Mouse (Mus musculus) macrophage (primary cell): ENCODE data around the gene Tatdn3. TPM values are rescaled to one million over a fixed set of nuclear protein-coding genes. Genes with fewer than 3 reads are reported as not detected.

Source experiments
- H3K27ac ChIP-seq: fragments of 350-480 bp; formaldehyde crosslinking; 2 replicates; pipeline ENCODE4 v1.9.0; 2021
- H3K36me3 ChIP-seq: fragments of 350-480 bp; formaldehyde crosslinking; 2 replicates; pipeline ENCODE4 v1.9.0; 2021; ENCODE audit errors: inconsistent target
- H3K4me3 ChIP-seq: fragments of 350-480 bp; formaldehyde crosslinking; 2 replicates; pipeline ENCODE4 v1.9.0; 2021; ENCODE audit errors: inconsistent target
- H3K79me2 ChIP-seq: fragments of 350-480 bp; formaldehyde crosslinking; 2 replicates; pipeline ENCODE4 v1.9.0; 2021; ENCODE audit errors: inconsistent target
- WGBS: methylation state at CpG from one replicate; pipeline ENCODE4 v1.1.7; 2026; ENCODE audit warnings: inconsistent platforms; ENCODE audit not compliant: missing documents; 5-methylcytosine and 5-hydroxymethylcytosine counted together
- polyA plus RNA-seq: library from polyadenylated mRNA; stranded (reverse); fragments of 250-400 nt; gene quantifications from 3 replicates; pipeline ENCODE4 v1.2.4, GENCODE M21; 2018; ENCODE audit warnings: inconsistent platforms
- total RNA-seq, 78 experiments: library from RNA; depleted of rRNA; stranded (reverse); fragments of 250-400 nt; gene quantifications; 1 replicate in 9 of 78; 2 replicates in 24 of 78; 3 replicates in 43 of 78; 4 replicates in 2 of 78; pipeline ENCODE4 v1.2.4; 2018; ENCODE audit warnings: inconsistent platforms in 56 of 78

Tatdn3 gene
- total RNA-seq (2018; cell fraction: chromatin; rRNA removed), result 100 to 1,000 TPM in 18 of 26 experiments, 10 to 100 TPM in 8; 43.4 to 241 (median 126) TPM
- total RNA-seq (2018; cell fraction: cytosol; rRNA removed), result 10 to 100 TPM in 7 of 26 experiments, 1 to 10 TPM in 19; 6.0 to 13.4 (median 8.5) TPM
- total RNA-seq (2018; cell fraction: nucleus; rRNA removed), result 100 to 1,000 TPM in 2 of 26 experiments, 10 to 100 TPM in 24; 15.4 to 103 (median 65.4) TPM
- 7.7 to 13.2 TPM (median 7.9 TPM) in 3 replicates for polyA plus RNA-seq

DNA sequence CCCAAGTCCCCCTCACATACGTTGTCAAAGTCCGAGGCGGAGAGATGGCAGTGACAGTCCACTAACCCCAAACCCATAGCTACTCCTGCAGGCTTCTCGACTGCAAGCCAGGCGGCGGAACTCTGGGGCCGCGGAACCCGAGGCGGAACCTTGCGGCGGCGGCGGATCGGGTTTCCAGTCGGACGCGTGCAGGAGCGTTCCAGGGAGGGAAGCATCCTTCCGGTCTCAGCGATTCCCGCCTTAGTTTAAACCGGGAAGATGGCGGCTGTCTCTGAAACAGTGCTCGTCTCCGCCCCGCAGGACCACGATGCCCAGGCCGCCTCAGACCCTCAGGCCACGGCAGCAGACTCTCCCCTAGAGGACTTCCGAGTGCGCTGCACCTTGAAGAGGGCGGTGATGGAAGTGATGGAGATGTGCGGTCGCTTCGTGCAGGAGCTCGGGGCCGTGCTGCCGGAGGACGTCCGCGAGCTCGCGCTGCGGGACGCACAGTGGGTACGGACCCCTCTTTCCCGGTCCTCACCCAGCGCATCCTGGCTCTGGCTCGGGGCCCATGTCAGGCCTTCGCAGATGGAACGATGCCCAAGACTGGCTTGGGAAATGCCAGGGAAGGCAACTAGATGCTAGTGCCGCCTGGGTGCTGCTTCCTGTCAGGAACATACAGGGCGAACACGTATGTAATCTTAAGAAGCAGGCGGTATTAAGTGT lies at the start of gene Tatdn3, which contains the start of gene Nsl1:
TSS of gene Tatdn3 (minus strand) at position 152 of the 705 bp plus-strand sequence.
TSS of gene Nsl1 (plus strand) at position 232 of the 705 bp plus-strand sequence.
- peak within 1 kb of the TSS; percentile 66 for H3K4me3 ChIP-seq
- WGBS, result under 1% methylated on average over 56 of the region's 56 CpGs
- H3K79me2 ChIP-seq, result peaks cover 49% of the 10 kb centered on the region
- H3K36me3 ChIP-seq, result no peaks in the 10 kb centered on the region
- H3K27ac ChIP-seq, result peak within 1 kb of the TSS; percentile 58

- 2% methylated on average over 8 of the region's 8 CpGs for WGBS
- Histone ChIP-seq H3K4me3 (no peak overlapping the region), H3K36me3 (no peaks in the 10 kb centered on the region), H3K79me2 (no peaks in the 10 kb centered on the region), H3K27ac (peak overlapping the region; percentile 89)
These were observed 48.4 kb upstream of the Tatdn3 start for GRCm38 (mm10) chr1:191111146-191111545.

GRCm38 (mm10) chr1:191109907-191110306 lies 47.2 kb upstream of the Tatdn3 start:
- H3K4me3 ChIP-seq, result no peak overlapping the region
- no peaks in the 10 kb centered on the region for H3K36me3 ChIP-seq
- peak overlapping the region; percentile 89 for H3K27ac ChIP-seq
- 38% methylated on average over 9 of the region's 9 CpGs for WGBS
- no peaks in the 10 kb centered on the region for H3K79me2 ChIP-seq

DNA sequence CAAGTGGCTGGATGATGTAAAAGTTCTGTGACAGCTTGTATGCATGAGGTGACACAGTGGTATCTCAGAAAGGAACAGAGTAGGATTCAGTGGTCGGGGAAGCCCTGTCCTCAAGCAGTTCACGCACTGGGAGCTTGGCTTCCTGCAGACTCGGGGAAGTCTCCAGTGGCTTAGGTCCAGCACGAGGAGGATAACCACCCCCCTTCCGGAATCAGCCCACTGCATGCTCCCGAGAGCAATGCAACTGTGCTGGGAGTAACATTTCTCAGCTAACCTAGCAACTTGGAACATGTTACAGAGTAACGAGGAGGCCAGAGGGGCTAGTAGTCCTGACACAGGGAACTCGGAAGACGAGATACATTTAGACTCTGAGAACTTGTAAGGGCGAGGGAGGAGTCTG lies 44.6 kb upstream of the Tatdn3 start:
- no peaks in the 10 kb centered on the region for H3K36me3 ChIP-seq
- H3K4me3 ChIP-seq, result no peak overlapping the region
- 82% methylated on average over 10 of the region's 10 CpGs for WGBS
- no peak overlapping the region for H3K27ac ChIP-seq
- no peaks in the 10 kb centered on the region for H3K79me2 ChIP-seq

- Histone ChIP-seq H3K27ac (no peak overlapping the region), H3K36me3 (no peaks in the 10 kb centered on the region), H3K79me2 (no peaks in the 10 kb centered on the region), H3K4me3 (no peak overlapping the region)
- WGBS, result 95% methylated on average over 9 of the region's 9 CpGs
These were observed 42.5 kb upstream of the Tatdn3 start for GRCm38 (mm10) chr1:191105246-191105645.

- Histone ChIP-seq H3K4me3 (no peak overlapping the region), H3K36me3 (no peaks in the 10 kb centered on the region), H3K27ac (no peak overlapping the region), H3K79me2 (no peaks in the 10 kb centered on the region)
- 85% methylated on average over 15 of the region's 15 CpGs for WGBS
These were observed 40.1 kb upstream of the Tatdn3 start for GRCm38 (mm10) chr1:191102730-191103370.

DNA sequence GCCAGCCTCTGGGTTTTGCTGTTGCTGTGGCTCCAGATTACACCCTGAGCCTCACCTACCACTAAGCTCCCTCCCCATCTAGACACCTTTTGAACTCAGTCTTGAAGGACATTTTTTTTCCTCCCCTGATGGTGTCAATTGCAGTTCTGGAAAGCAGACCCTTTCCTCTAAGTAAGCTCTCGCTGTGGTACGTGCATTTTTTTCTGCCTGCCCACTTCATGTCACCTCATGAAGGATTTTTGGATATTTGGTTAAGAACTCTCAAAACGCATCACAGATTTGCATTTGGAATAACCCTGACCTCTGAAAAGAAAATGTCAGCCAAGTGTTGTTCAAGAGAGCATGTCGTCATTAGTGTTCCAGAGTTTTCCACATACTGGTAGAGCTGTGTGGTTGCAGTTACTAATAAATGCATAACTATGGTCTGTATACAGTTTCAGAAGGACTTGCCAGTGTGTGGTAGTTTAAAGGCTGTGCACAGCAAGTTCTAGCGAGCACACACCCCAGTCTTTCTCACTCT lies 37.1 kb upstream of the Tatdn3 start:
- no peak overlapping the region for H3K27ac ChIP-seq
- no peak overlapping the region for H3K4me3 ChIP-seq
- H3K36me3 ChIP-seq, result no peaks in the 10 kb centered on the region
- no peaks in the 10 kb centered on the region for H3K79me2 ChIP-seq
- 84% methylated on average over 5 of the region's 5 CpGs for WGBS

DNA sequence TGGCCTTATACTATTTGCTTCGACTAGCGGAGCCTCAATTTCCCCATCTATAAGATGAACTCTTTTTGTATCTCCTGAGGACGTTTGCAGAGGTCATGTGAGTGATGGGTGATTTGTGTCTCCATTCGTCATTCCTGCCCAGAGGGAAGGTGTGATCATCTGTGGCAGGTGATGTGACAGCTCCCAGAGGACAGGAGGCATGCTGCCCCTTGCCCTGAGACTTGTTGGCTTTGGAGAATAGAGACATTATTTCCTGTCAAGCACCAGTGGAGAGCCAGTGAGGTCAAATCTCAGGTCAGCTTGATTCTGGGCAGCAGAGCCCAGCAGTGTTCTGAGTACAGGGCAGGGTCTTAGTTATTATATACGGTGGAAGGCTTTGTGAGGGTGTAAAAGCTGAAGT lies 36.4 kb upstream of the Tatdn3 start:
- H3K4me3 ChIP-seq, result no peak overlapping the region
- 66% methylated on average over 5 of the region's 5 CpGs for WGBS
- no peak overlapping the region for H3K27ac ChIP-seq
- no peaks in the 10 kb centered on the region for H3K79me2 ChIP-seq
- H3K36me3 ChIP-seq, result no peaks in the 10 kb centered on the region

DNA sequence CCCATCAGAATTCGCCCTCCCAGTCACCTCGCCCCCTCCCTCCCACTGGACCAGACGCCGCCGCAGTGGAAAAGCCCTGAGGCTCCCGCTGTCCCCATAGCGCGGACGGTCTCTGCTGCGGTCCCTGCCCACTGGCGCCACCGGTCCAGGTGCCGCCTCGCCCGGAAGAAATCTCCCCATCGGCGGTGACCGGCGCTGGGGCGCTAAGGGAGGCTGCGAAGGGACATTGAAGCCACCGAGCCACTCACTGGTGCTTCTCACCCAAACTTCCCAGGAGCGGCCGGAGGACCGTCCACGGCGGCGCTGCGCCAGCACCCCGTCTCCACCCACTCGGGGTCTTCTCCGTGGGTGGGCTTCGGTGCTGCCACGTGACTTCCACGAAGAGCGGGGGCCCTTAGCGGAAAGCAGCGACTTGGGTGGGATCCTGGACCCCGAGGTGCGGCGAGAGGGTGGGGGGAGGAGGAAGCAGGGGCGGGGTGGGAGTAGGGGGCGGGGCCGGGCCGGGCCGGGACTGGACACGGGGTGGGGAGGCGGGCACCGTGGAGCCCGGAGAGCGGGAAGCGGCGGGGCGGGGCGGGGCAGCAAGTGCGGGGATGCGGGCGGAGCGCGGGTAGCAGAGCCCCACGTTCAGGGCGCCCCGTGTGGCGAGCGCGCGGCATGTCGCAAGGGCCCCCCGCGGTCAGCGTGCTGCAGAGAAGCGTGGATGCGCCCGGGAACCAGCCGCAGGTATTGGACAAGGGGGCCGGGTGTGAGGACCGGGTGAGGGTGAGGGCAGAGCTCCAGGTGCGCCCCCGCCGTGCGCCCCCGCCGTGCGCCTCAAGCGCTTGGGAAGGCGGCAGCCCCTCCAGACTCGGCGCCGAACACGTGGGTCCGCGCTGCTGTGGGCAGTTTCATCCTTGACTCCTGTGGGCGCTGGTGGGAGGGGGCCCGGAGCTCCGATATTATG lies 35.3 kb upstream of the Tatdn3 start, which contains the start of gene Batf3:
TSS of gene Batf3 (plus strand) at position 46 of the 946 bp plus-strand sequence.
- Histone ChIP-seq H3K4me3 (peak within 1 kb of the TSS; percentile 20), H3K79me2 (no peaks in the 10 kb centered on the region), H3K36me3 (no peaks in the 10 kb centered on the region), H3K27ac (no peak within 1 kb of the TSS)
- 2% methylated on average over 90 of the region's 95 CpGs for WGBS

DNA sequence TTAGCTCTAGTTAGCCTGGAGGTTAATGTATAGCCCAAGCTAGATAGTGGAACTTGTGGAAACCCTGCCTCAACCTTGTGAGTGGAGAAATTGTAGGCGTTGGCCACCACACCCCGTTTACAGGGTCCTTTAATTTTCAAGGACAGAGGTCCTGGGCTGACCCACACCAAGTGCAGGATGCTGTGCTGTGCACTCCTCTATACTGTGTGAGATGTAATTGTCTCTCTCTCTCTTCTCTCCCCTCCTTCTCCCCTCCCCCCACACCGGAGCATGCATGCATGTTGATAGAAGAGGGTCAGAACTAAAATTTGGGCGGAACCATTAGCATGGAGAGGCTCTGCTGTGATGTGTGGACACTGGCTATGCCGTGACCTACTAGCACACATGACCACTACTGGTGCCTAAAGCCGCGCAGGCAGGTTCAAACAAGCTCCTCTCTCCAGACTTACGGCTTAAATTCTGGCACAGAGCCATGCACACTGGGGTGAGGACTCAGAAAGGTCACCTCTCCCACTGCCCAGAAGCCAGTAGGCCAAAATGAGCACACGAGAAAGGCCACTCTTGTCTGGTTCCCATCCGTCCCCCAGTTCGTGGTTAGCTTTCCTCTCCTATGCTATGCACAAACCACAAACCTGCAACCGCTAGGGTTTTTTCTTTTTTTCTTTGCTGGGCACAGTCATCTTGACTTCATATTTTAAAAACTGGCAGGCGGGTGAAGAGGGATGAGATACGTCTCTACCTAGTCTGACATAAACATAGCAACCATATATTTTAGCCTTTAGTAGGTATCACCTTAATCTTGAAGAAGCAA lies 34.3 kb upstream of the Tatdn3 start:
- H3K27ac ChIP-seq, result no peak overlapping the region
- H3K36me3 ChIP-seq, result no peaks in the 10 kb centered on the region
- 53% methylated on average over 14 of the region's 14 CpGs for WGBS
- H3K79me2 ChIP-seq, result no peaks in the 10 kb centered on the region
- peak overlapping the region; percentile 20; the same call in 1 of the 2 replicates for H3K4me3 ChIP-seq

- 65% methylated on average over 9 of the region's 9 CpGs for WGBS
- no peak overlapping the region for H3K27ac ChIP-seq
- H3K36me3 ChIP-seq, result no peaks in the 10 kb centered on the region
- H3K79me2 ChIP-seq, result no peaks in the 10 kb centered on the region
- H3K4me3 ChIP-seq, result no peak overlapping the region
These were observed 32.3 kb upstream of the Tatdn3 start for GRCm38 (mm10) chr1:191095019-191095418.

DNA sequence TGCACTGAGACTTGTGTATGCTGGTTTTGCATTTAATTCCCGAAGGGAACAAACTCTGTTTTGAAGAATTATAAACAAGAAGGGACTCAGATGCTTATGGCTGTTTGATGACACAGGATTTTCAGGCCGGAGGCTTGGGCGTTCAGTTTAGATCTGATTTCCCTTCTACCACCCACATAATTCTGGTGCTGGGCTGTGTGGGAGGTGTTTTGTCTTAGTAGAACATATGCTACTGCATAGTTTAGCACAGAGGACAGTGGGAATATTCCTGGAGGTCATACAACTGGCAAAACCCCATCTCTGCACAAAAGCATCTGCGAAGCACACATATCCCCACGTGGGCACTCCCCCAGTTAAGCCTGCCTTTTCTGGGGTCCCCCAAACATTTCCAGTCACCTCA lies 30.8 kb upstream of the Tatdn3 start:
- no peak overlapping the region for H3K27ac ChIP-seq
- H3K79me2 ChIP-seq, result no peaks in the 10 kb centered on the region
- WGBS, result 90% methylated on average over 5 of the region's 5 CpGs
- no peaks in the 10 kb centered on the region for H3K36me3 ChIP-seq
- no peak overlapping the region for H3K4me3 ChIP-seq

DNA sequence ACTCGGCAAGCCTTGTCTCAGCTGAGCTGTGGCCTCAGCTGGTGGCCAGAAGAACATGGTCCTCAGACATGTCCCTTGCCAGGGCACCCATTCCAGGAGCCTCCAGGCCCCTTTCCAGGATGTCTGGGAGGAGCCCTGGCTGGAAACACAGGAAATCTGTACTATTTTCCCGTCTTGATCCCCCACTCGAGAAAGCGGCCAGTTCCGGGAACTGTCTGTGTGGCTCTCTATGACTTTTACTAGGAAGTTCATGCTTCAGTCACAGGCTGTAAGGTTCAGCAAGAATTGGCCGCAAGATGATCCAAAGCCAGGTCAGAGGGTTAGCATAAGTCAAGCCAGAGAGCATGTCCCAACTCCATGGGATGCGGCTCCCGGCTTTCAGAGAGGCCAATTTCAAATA lies 29.3 kb upstream of the Tatdn3 start:
- no peaks in the 10 kb centered on the region for H3K36me3 ChIP-seq
- no peaks in the 10 kb centered on the region for H3K79me2 ChIP-seq
- H3K4me3 ChIP-seq, result no peak overlapping the region
- H3K27ac ChIP-seq, result no peak overlapping the region
- WGBS, result 97% methylated on average over 8 of the region's 8 CpGs
